Mouse (Mus musculus): ENCODE measurements at regions not wholly inside any gene's neighbourhood (a gene's known extent, or its start where the extent isn't known, plus 50 kb on each side); places are given as distances from the start of the nearest gene placed in this dataset.

- TF ChIP-seq CTCF (IDR thresholded peaks at IDR 0.05; ENCODE audit: low read depth) (no peak), EP300 (optimal IDR thresholded peaks at IDR 0.05) (no peak)
Measured at GRCm38 (mm10) chr3:143986200-143986506, 218.9 kb downstream of the Lmo4 start.
